Mouse (Mus musculus): Measurements from ENCODE around the gene Gabarap.

Gene Gabarap

GRCm38 (mm10) chr11:69970222-69970621, 20.7 kb upstream of the Gabarap start:
- no peak for DNase-seq (ENCODE audit: low spot score)

- DNase-seq (ENCODE audit: low spot score), result no peak
Measured at GRCm38 (mm10) chr11:69970775-69971174, 20.2 kb upstream of the Gabarap start.

- DNase-seq (ENCODE audit: low spot score), result no peak
Measured at GRCm38 (mm10) chr11:69974907-69975306, 16.0 kb upstream of the Gabarap start.

- DNase-seq (ENCODE audit: low spot score), result no peak
Measured at GRCm38 (mm10) chr11:69976271-69976670, 14.7 kb upstream of the Gabarap start.

GRCm38 (mm10) chr11:69979827-69980195, 11.1 kb upstream of the Gabarap start:
- DNase-seq (ENCODE audit: low spot score), result no peak

- peak; percentile 100 for DNase-seq (ENCODE audit: low spot score)
Measured at GRCm38 (mm10) chr11:69980196-69981140, 10.5 kb upstream of the Gabarap start.

GRCm38 (mm10) chr11:69981141-69981762, 9.7 kb upstream of the Gabarap start, which contains the start of gene Ctdnep1:
Gene Ctdnep1, plus strand, starts transcription at chr11:69981156.
- no peak for DNase-seq (ENCODE audit: low spot score)

GRCm38 (mm10) chr11:69982225-69982624, 8.7 kb upstream of the Gabarap start, which contains the start of gene Elp5:
Gene Elp5, minus strand, starts transcription at chr11:69982517.
- DNase-seq (ENCODE audit: low spot score), result no peak

- no peak for DNase-seq (ENCODE audit: low spot score)
Measured at GRCm38 (mm10) chr11:69982877-69983276, 8.1 kb upstream of the Gabarap start.

GRCm38 (mm10) chr11:69983377-69983776, 7.6 kb upstream of the Gabarap start:
- no peak for DNase-seq (ENCODE audit: low spot score)

- no peak for DNase-seq (ENCODE audit: low spot score)
Measured at GRCm38 (mm10) chr11:69984431-69984830, 6.5 kb upstream of the Gabarap start.

- DNase-seq (ENCODE audit: low spot score), result no peak
Measured at GRCm38 (mm10) chr11:69989949-69990348, 994 bp upstream of the Gabarap start.

- DNase-seq (ENCODE audit: low spot score), result no peak
Measured at GRCm38 (mm10) chr11:69991711-69992110, 768 bp downstream of the Gabarap start.

GRCm38 (mm10) chr11:69992396-69992795, 1.5 kb downstream of the Gabarap start:
- DNase-seq (ENCODE audit: low spot score), result no peak

GRCm38 (mm10) chr11:69992932-69993331, 2.0 kb downstream of the Gabarap start:
- DNase-seq (ENCODE audit: low spot score), result no peak

- DNase-seq (ENCODE audit: low spot score), result no peak
Measured at GRCm38 (mm10) chr11:69994401-69995090, 3.6 kb downstream of the Gabarap start.

- DNase-seq (ENCODE audit: low spot score), result peak; percentile 94
Measured at GRCm38 (mm10) chr11:69995391-69995960, 4.5 kb downstream of the Gabarap start, which contains the start of gene Phf23. Gene Phf23, plus strand, starts transcription at chr11:69995777.

- no peak for DNase-seq (ENCODE audit: low spot score)
Measured at GRCm38 (mm10) chr11:69996161-69997061, 5.5 kb downstream of the Gabarap start.

- peak; percentile 83 for DNase-seq (ENCODE audit: low spot score)
Measured at GRCm38 (mm10) chr11:69997070-69997509, 6.1 kb downstream of the Gabarap start.

GRCm38 (mm10) chr11:69998567-69999491, 7.9 kb downstream of the Gabarap start:
- no peak for DNase-seq (ENCODE audit: low spot score)

Measured in ovary, postnatal 14 days (tissue).